Mouse (Mus musculus) gastrocnemius, postnatal 36 days (tissue): Measurements from ENCODE around the gene Bnipl. TPM values are rescaled to one million over a fixed set of nuclear protein-coding genes. Genes with fewer than 3 reads are reported as not detected.
A peak's percentile ranks its signal among the peaks of the same experiment; 100 is the strongest.
"Not testable (repeated sequence)": the region's sequence is repeated elsewhere in the genome, so short reads cannot be mapped to it uniquely, and the experiment has no call there.

Experiments used
- DNase-seq, 2 experiments: peaks; one replicate each; pipeline ENCODE4 v3.0.0; 2022
- intact Hi-C: fragments of 180-260 bp; cut with DNase I; formaldehyde crosslinking; loops from one replicate; pipeline ENCODE4 v1.15.1; 2025
- total RNA-seq, 2 experiments: library from RNA; stranded (reverse); gene quantifications; 2 replicates each; pipeline ENCODE4 v1.2.3; 2021

Gene Bnipl
- total RNA-seq, 2 experiments from 2014 or later = not detected

DNA sequence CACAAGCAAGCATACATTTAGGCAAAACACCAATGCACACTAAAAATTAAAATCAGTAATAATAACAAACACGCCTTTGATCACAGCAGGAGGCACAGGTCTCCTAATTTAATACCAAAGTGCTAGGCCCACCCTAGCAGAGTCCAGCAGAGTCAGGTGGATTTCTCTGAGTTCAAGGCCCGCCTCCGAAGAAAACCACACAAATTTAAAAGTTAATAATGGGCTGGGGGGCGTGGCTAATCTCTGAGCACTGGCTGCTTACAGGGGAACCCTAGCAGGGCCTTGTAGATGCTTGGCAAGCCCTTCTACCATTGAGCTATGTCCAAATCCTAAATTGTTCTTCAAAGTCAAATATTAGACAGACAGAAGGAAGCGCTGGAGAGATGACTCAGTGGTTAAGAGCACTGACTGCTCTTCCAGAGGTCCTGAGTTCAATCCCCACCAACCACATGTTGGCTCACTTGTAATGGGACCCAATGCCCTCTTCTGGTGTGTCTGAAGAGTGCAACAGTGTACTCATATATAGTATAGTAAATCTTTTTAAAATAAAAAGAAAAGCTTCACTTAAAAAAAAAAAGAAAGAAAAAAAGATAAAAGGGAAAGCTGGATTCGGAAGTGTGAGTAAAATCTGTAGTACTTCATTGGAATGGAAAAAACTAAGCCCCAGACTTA lies 32.4 kb downstream of the Bnipl start:
- intact Hi-C loops = loop anchor here (5.0 kb wide), 1 partner anchor 76 kb away; the partner anchor contains the start of gene Tnfaip8l2
- DNase-seq = no peak

DNA sequence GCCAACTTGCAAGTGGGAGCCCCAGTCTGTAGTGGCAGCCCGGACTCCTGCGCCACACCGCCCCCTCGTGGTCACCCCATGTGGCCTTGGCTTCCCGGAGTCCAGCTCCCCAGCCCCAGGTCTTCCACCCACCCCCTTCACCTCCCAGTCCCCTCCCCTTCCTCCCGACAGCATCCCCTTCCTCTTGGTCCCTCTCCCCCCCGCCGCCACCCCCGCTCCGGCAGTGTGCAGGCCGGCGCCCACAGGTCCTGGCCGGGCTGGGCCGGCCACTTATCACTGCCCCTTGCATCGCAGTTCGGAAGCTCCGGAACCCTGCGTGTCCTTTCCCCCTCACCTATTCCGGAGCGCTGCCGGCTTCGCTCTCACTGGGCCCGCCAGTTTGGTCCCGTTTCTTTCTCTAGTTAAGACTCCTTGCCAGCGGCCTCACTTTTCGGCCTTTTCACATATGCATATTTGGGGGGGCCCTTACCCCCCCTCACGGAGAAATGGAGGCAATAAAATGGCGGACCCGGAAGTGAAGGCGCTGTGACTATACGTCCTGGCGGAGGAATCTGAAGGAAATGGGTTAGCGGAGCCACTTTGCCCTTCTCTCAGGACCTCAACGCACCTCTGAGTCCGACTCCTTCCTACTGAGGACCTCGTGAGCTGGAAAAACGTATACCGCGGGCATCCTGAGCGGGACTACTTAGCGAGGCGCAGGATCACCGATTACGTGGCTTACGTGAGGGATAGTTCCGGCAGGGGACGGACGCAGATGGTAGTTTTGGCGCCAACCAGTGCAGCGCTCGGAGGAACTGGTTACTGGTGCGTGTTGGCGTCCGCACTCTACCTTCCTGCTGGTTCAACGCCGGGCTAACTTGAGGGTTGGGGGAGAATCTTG lies 33.5 kb downstream of the Bnipl start, which contains the start of gene Gabpb2:
Gene Gabpb2, minus strand, starts transcription at position 662 of the 880 bp plus-strand sequence.
- DNase-seq = peak; percentile 97 to 98
- intact Hi-C loops = loop anchor here (5.0 kb wide), 1 partner anchor 75 kb away; the partner anchor contains the start of gene Tnfaip8l2

DNA sequence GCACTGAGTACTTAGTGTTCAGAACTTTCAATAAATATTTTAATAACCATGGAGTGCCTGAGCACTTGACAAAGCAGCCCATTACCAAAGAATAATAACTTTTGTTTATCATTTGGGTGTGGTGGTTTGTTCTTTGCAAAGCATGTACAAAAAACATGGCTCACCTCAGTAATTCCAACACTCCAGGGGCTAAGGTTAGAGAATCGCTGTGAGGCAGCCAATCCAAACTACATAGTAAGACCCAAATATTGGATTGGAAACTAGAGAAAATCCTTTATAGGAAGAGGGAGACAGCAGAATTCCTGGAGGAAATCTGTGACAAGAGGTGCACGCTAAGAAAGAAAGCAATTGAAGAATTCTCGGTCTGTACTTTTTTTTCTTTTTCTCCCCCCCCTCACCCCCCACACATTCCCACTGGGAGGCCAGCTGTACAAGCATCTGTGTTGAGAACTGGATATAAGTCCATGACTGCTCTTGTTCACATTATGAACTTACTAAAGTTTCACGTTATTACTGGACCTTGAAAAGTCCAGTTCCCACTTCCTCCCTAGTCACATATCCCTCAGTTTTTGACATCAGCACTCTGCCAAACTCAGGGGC lies 34.2 kb downstream of the Bnipl start:
- DNase-seq = no peak
- intact Hi-C loops = loop anchor here (5.0 kb wide), 1 partner anchor 74 kb away; the partner anchor contains the start of gene Tnfaip8l2

DNA sequence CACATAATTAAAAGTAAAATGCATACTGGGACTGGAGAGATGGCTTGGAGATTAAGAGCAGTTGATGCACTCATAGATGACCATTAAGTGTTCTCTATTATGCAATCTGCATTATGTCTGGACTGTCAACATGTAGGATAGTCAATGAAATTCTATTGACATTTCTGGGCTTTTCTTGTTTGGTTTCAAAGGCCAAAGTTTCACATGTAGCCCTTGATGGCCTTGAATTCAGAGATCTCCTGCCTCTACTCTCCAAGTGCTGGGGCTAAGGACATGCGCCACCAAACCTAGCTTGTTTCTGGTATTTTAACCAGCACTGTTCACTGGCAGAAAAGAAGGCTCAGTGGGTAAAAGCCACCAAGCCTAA lies 37.4 kb downstream of the Bnipl start:
- intact Hi-C loops = no loop called here
- DNase-seq = no peak

DNA sequence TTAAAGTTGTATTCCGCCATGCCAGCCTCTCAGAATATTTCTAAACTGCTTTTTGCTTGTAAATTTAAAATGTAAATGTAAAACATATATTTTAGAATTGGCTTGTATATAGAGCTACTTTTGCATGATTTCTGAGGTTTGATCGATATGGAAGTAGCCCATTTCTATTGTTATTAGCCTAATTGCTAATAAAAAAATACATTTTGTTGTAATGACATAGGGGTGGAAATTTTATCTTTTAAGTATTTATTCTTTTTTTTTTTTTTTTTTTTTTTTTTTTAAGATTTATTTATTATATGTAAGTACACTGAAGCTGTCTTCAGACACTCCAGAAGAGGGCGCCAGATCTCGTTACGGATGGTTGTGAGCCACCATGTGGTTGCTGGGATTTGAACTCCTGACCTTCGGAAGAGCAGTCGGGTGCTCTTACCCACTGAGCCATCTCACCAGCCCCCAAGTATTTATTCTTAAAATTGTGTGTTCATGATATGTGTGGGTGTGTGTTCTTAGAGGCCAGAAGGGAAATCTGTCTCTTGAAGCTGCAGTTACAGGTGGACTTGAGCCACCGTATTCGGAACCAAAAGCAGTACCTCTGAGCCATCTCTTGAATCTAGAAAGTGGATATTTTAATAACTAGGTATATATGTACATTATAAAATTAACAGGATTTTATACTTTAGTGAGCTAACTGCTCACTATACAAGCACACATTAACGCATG lies 37.9 kb downstream of the Bnipl start:
- DNase-seq, intact Hi-C loops: not testable (repeated sequence)

DNA sequence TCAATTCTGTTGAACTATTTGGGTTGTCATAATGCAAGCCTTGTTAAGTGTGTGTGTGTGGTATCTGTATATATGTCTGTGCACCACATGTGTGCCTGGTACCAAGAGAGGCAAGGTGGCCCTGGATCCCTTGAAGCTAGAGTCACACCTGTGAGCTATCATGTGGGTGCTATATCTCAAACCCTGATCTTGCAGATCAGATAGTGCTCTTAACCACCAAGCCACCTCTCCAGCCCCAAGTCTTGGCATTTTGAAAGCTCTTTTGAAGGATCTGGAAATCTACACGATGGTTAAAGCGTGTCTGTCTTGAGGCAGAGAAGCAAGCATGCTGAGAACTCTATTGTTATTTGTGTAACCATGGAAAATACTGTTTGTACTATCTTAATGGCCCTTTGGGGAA lies 40.4 kb downstream of the Bnipl start:
- no peak for DNase-seq
- intact Hi-C loops = no loop called here

DNA sequence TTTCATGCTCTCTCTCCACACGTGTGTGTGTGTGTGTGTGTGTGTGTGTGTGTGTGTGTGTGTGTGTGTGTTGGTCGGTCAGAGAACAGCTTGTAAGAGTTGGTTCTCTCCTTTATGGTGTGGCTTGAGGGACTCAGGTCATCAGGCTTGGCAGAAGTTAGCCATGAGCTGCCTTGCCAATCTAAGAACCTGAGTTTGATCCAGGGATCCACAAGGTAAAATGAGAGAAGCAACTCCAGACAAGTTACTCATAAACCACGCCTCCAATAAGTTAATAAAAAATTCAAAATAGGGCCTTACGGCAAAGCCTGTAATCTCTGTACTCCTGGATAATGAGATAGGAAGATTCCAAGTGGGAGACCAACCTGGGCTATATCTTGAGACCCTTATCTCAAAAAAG lies 42.7 kb downstream of the Bnipl start:
- intact Hi-C loops = loop anchor here (5.0 kb wide), 1 partner anchor 49 kb away; no protein-coding TSS in a partner anchor
- no peak for DNase-seq

DNA sequence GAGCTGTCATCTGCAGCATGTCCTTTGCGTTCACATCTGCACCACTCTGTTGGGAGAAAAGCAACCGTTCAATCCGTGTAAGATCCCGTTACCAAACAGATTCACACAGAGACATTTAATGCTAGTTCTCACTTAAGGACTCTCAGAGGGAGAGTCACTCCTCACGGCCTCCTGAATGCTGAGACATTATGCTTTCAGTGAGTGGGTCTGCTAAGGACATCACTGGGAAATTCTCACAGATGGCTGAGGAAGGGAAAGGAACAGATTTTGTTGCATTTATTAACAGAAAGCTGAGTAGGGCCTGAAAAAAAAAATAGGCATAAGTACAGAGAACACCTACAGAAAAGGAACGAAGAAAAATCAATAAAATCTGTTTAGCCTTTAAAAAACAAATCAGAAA lies 47.1 kb downstream of the Bnipl start:
- no peak for DNase-seq
- intact Hi-C loops = no loop called here

DNA sequence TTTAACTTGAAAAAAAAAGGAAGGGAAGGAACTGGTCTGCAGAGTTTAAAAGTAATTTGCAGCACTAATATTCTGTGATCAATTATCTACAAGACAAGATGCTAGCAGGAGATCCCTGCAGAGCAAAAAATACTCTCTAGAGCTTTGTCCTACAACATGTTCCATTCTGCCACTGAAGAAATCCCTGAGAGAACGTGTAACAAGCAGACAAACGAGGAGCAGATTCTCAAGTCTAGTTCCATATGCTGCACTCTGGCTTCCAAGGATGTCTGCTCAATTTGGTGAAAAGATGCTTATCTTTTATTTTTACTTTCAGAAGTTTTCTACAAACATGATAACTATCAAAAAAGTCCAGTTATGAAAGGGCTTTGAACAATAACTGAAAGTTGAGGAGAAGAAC lies 50.4 kb downstream of the Bnipl start:
- intact Hi-C loops = no loop called here
- no peak for DNase-seq

DNA sequence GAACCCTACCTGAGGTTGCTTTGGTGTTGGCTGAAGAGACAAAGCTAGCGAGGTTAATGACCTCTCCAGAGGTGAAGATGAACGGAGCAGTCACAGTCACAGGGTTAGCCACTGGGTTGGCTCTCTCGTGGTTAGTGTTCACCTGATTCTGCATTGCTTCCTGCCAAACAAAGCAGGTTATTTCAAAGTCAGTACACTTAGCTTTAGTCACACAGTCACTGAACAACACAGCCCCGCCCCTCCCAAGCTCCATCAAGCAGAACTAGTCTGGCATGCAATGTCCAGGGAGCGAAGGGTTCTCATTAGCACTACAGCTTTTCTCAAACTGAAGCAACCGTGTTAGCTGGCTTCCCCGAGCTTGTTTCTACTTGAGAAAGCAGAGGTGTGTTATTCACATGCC lies 50.9 kb downstream of the Bnipl start:
- intact Hi-C loops = no loop called here
- DNase-seq = no peak

DNA sequence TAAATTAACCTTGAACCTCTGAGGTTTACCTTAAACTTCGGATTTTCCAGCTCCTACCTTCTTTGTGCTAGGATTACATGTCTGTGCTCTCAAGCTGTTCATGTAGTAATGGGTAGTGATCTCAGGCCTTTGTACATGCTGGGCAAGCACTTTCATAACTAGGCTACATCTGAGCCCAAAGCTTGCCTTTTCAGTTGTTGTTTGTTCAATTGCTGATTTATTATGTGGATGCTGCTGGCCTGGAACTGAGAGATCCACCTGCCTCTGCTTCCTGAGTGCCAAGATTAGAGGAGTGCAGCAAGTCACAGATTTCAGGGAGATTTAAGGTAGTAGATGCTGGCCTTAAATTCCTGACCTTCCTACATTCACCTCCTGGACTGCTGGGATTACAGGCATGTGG lies 51.9 kb downstream of the Bnipl start:
- DNase-seq = no peak
- intact Hi-C loops = no loop called here

DNA sequence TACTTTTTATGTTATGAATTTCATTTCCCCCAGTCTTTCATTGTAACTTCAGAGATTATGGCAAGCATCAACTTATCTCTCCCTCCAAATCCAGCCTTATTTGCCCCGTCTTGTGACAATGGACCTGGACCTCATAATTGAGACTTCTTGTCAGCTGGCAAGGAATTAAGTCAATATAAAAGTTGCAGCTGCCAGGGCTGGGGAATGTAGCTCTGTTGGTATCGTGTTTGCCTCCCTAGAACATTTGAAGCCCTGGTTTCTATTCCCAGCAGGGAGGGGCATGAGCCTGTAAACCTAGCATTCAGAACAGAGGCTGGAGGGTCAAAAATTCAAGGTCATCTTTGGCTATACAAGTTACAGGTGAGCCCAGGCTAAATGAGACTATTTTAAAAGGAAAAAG lies 55.2 kb downstream of the Bnipl start:
- no peak for DNase-seq
- intact Hi-C loops = no loop called here

DNA sequence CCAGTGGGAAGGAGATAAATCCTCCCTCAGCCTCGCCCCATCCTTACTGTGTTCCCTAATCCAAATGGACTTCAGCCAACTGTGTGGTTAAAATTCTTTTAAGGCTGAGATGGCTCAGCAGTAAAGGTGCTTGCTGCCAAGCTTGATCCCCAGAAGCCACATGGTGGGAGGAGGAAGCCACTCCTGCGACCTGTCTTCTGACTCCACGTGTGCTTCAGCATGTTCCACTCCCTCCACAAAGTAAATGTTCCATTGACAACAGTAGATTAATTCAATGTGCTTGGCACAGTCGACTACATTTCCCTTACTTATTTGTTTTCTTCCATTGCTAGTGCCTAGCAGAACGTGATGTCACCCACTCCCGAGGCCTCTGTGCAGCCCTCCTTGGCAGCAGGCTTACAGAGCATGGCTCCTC lies 56.3 kb downstream of the Bnipl start:
- intact Hi-C loops = no loop called here
- no peak for DNase-seq

Other genes starting within 250 kb of the Bnipl start
- 10 to 100 TPM in 1 of 2 experiments, 1 to 10 TPM in 1; 9.5 to 11.7 TPM for gene Zfp687, start 235.7 kb downstream of the Bnipl start, total RNA-seq
- 100 to 1,000 TPM; 178 to 188 TPM for gene Psmd4, start 208.6 kb downstream of the Bnipl start, total RNA-seq
- gene Pip5k1a, start 144.3 kb downstream of the Bnipl start, total RNA-seq = 10 to 100 TPM; 20.2 to 24.8 TPM
- gene Vps72, start 140.2 kb downstream of the Bnipl start, total RNA-seq = 10 to 100 TPM; 39.4 to 47.9 TPM
- gene Tmod4, start 126.7 kb downstream of the Bnipl start, total RNA-seq = 100 to 1,000 TPM; 623 to 679 TPM
- gene Scnm1, start 117.2 kb downstream of the Bnipl start, total RNA-seq = 10 to 100 TPM; 21.7 to 27.3 TPM
- gene Lysmd1, start 117.1 kb downstream of the Bnipl start, total RNA-seq = 1 to 10 TPM; 6.4 to 8.2 TPM
- gene Tnfaip8l2, start 108.8 kb downstream of the Bnipl start, total RNA-seq = under 1 TPM; 0.38 to 0.69 TPM
- 10 to 100 TPM; 96.3 to 98.2 TPM for gene Sema6c, start 90.7 kb downstream of the Bnipl start, total RNA-seq
- 1 to 10 TPM; 6.6 to 8.0 TPM for gene Gabpb2, start 33.3 kb downstream of the Bnipl start, total RNA-seq
- gene Cdc42se1, start 22.5 kb downstream of the Bnipl start, total RNA-seq = 10 to 100 TPM; 14.2 to 18.4 TPM
- gene Mllt11, start 19.0 kb downstream of the Bnipl start, total RNA-seq = 10 to 100 TPM; 48.5 to 63.2 TPM
- gene Gm128, start 9.6 kb downstream of the Bnipl start, total RNA-seq = not detected
- 10 to 100 TPM; 21.3 to 23.8 TPM for gene Mindy1, start 30.2 kb upstream of the Bnipl start, total RNA-seq
- gene Prune1, start 30.9 kb upstream of the Bnipl start, total RNA-seq = 10 to 100 TPM; 39.4 to 45.5 TPM
- under 1 TPM in 1 of 2 experiments, not detected in 1; 0.64 TPM for gene Anxa9, start 56.0 kb upstream of the Bnipl start, total RNA-seq
- gene Cers2, start 63.6 kb upstream of the Bnipl start, total RNA-seq = 10 to 100 TPM; 15.9 to 23.3 TPM
- gene Setdb1, start 106.0 kb upstream of the Bnipl start, total RNA-seq = 10 to 100 TPM in 1 of 2 experiments, 1 to 10 TPM in 1; 9.5 to 10.5 TPM
- gene 4930558C23Rik, start 151.6 kb upstream of the Bnipl start, total RNA-seq = not detected
- 10 to 100 TPM; 34.0 to 44.8 TPM for gene Arnt, start 183.2 kb upstream of the Bnipl start, total RNA-seq
- gene Ctsk, start 248.1 kb upstream of the Bnipl start, total RNA-seq = 1 to 10 TPM; 8.4 to 9.0 TPM